Mouse (Mus musculus): ENCODE measurements around the gene Kdm2b. TPM values are rescaled to one million over a fixed set of nuclear protein-coding genes. Genes with fewer than 3 reads are reported as not detected.

Kdm2b gene
- polyA plus RNA-seq (2015; fragmentation: Nextera tagmentation; extraction: Ambion mirVana) = 15.0 and 15.6 TPM in 2 replicates

GRCm38 (mm10) chr5:122989551-122990330 is at the start of gene Kdm2b:
Kdm2b (minus strand) TSS chr5:122989823.
- Histone ChIP-seq H3K9me3 (replicated peaks) (no peaks in the 10 kb centered on the region), H3K27me3 (peaks cover 46% of the 10 kb centered on the region), H3K36me3 (replicated peaks) (no peaks in the 10 kb centered on the region), H3K27ac (replicated peaks) (peak within 1 kb of the TSS; percentile 66; the same call in 1 of the 2 replicates), H3K9ac (peak within 1 kb of the TSS; percentile 60), H3K4me3 (replicated peaks) (peak within 1 kb of the TSS; percentile 70), H3K4me2 (peak within 1 kb of the TSS; percentile 91), H3K4me1 (replicated peaks) (peaks cover 46% of the 10 kb centered on the region)
- WGBS (ENCODE audit: insufficient replicate concordance) = 8% methylated on average over 15 of the region's 15 CpGs
- no peak for ATAC-seq (ENCODE audit: insufficient read depth)

GRCm38 (mm10) chr5:123039120-123039752 is 49.6 kb upstream of the Kdm2b start:
- H3K27ac ChIP-seq (replicated peaks) = peak overlapping the region; percentile 79
- no peaks in the 10 kb centered on the region for H3K27me3 ChIP-seq
- no peaks in the 10 kb centered on the region for H3K9me3 ChIP-seq (replicated peaks)
- peaks cover 47% of the 10 kb centered on the region for H3K4me1 ChIP-seq (replicated peaks)
- H3K9ac ChIP-seq = peak overlapping the region; percentile 63
- ATAC-seq (ENCODE audit: insufficient read depth) = peak; percentile 77
- WGBS (ENCODE audit: insufficient replicate concordance) = 1% methylated on average over 25 of the region's 25 CpGs
- peak overlapping the region; percentile 88 for H3K4me2 ChIP-seq
- peak overlapping the region; percentile 57 for H3K4me3 ChIP-seq (replicated peaks)
- H3K36me3 ChIP-seq (replicated peaks) = no peaks in the 10 kb centered on the region

GRCm38 (mm10) chr5:123038115-123038514 is 48.5 kb upstream of the Kdm2b start:
- WGBS (ENCODE audit: insufficient replicate concordance) = 41% methylated on average over 5 of the region's 5 CpGs
- no peaks in the 10 kb centered on the region for H3K9me3 ChIP-seq (replicated peaks)
- no peaks in the 10 kb centered on the region for H3K27me3 ChIP-seq
- H3K4me1 ChIP-seq (replicated peaks) = peaks cover 56% of the 10 kb centered on the region
- H3K4me2 ChIP-seq = no peak overlapping the region
- no peak for ATAC-seq (ENCODE audit: insufficient read depth)
- no peaks in the 10 kb centered on the region for H3K36me3 ChIP-seq (replicated peaks)
- H3K9ac ChIP-seq = no peak overlapping the region
- no peak overlapping the region for H3K4me3 ChIP-seq (replicated peaks)
- no peak overlapping the region for H3K27ac ChIP-seq (replicated peaks)

- Histone ChIP-seq H3K36me3 (replicated peaks) (peaks cover 15% of the 10 kb centered on the region; the same call in 1 of the 2 replicates), H3K27ac (replicated peaks) (peak overlapping the region; percentile 74), H3K4me2 (peak overlapping the region; percentile 35), H3K4me1 (replicated peaks) (peaks cover 49% of the 10 kb centered on the region), H3K9me3 (replicated peaks) (no peaks in the 10 kb centered on the region), H3K27me3 (no peaks in the 10 kb centered on the region), H3K9ac (peak overlapping the region; percentile 25; the same call in 1 of the 2 replicates), H3K4me3 (replicated peaks) (no peak overlapping the region)
- peak; percentile 74 for ATAC-seq (ENCODE audit: insufficient read depth)
- 17% methylated on average over 6 of the region's 6 CpGs for WGBS (ENCODE audit: insufficient replicate concordance)
Measured at GRCm38 (mm10) chr5:123035564-123035963, 45.9 kb upstream of the Kdm2b start.

- Histone ChIP-seq H3K4me2 (peak overlapping the region; percentile 35), H3K9me3 (replicated peaks) (no peaks in the 10 kb centered on the region), H3K4me3 (replicated peaks) (no peak overlapping the region), H3K27me3 (no peaks in the 10 kb centered on the region), H3K4me1 (replicated peaks) (peaks cover 46% of the 10 kb centered on the region), H3K9ac (peak overlapping the region; percentile 25; the same call in 1 of the 2 replicates), H3K27ac (replicated peaks) (peak overlapping the region; percentile 74), H3K36me3 (replicated peaks) (peaks cover 19% of the 10 kb centered on the region; the same call in 1 of the 2 replicates)
- WGBS (ENCODE audit: insufficient replicate concordance) = 74% methylated on average over 4 of the region's 4 CpGs
- ATAC-seq (ENCODE audit: insufficient read depth) = peak; percentile 70
Measured at GRCm38 (mm10) chr5:123035089-123035488, 45.5 kb upstream of the Kdm2b start.

GRCm38 (mm10) chr5:123033646-123034160 is 44.1 kb upstream of the Kdm2b start:
- ATAC-seq (ENCODE audit: insufficient read depth) = no peak
- Histone ChIP-seq H3K36me3 (replicated peaks) (peaks cover 32% of the 10 kb centered on the region), H3K4me2 (no peak overlapping the region), H3K9ac (no peak overlapping the region), H3K4me1 (replicated peaks) (peaks cover 36% of the 10 kb centered on the region), H3K27ac (replicated peaks) (no peak overlapping the region), H3K27me3 (no peaks in the 10 kb centered on the region), H3K4me3 (replicated peaks) (no peak overlapping the region), H3K9me3 (replicated peaks) (no peaks in the 10 kb centered on the region)
- 60% methylated on average over 7 of the region's 7 CpGs for WGBS (ENCODE audit: insufficient replicate concordance)

- H3K4me3 ChIP-seq (replicated peaks) = no peak overlapping the region
- peaks cover 42% of the 10 kb centered on the region for H3K4me1 ChIP-seq (replicated peaks)
- H3K27ac ChIP-seq (replicated peaks) = no peak overlapping the region
- no peak for ATAC-seq (ENCODE audit: insufficient read depth)
- no peak overlapping the region for H3K4me2 ChIP-seq
- H3K9ac ChIP-seq = no peak overlapping the region
- WGBS (ENCODE audit: insufficient replicate concordance) = 74% methylated on average over 3 of the region's 3 CpGs
- H3K36me3 ChIP-seq (replicated peaks) = peaks cover 32% of the 10 kb centered on the region
- H3K27me3 ChIP-seq = no peaks in the 10 kb centered on the region
- H3K9me3 ChIP-seq (replicated peaks) = no peaks in the 10 kb centered on the region
Measured at GRCm38 (mm10) chr5:123031312-123031711, 41.7 kb upstream of the Kdm2b start.

- H3K4me3 ChIP-seq (replicated peaks) = no peak overlapping the region
- no peaks in the 10 kb centered on the region for H3K27me3 ChIP-seq
- ATAC-seq (ENCODE audit: insufficient read depth) = no peak
- peaks cover 37% of the 10 kb centered on the region for H3K4me1 ChIP-seq (replicated peaks)
- WGBS (ENCODE audit: insufficient replicate concordance) = 67% methylated on average over 7 of the region's 7 CpGs
- no peaks in the 10 kb centered on the region for H3K9me3 ChIP-seq (replicated peaks)
- H3K27ac ChIP-seq (replicated peaks) = no peak overlapping the region
- no peak overlapping the region for H3K4me2 ChIP-seq
- H3K36me3 ChIP-seq (replicated peaks) = peaks cover 32% of the 10 kb centered on the region
- H3K9ac ChIP-seq = no peak overlapping the region
Measured at GRCm38 (mm10) chr5:123029729-123030128, 40.1 kb upstream of the Kdm2b start.

GRCm38 (mm10) chr5:123027436-123027835 is 37.8 kb upstream of the Kdm2b start:
- H3K36me3 ChIP-seq (replicated peaks) = peaks cover 32% of the 10 kb centered on the region
- no peak overlapping the region for H3K27ac ChIP-seq (replicated peaks)
- ATAC-seq (ENCODE audit: insufficient read depth) = no peak
- 34% methylated on average over 6 of the region's 6 CpGs for WGBS (ENCODE audit: insufficient replicate concordance)
- no peak overlapping the region for H3K9ac ChIP-seq
- H3K27me3 ChIP-seq = no peaks in the 10 kb centered on the region
- H3K9me3 ChIP-seq (replicated peaks) = no peaks in the 10 kb centered on the region
- H3K4me1 ChIP-seq (replicated peaks) = peaks cover 30% of the 10 kb centered on the region
- no peak overlapping the region for H3K4me3 ChIP-seq (replicated peaks)
- no peak overlapping the region for H3K4me2 ChIP-seq

GRCm38 (mm10) chr5:123026414-123026813 is 36.8 kb upstream of the Kdm2b start:
- no peak overlapping the region for H3K4me3 ChIP-seq (replicated peaks)
- no peak overlapping the region for H3K9ac ChIP-seq
- no peak for ATAC-seq (ENCODE audit: insufficient read depth)
- WGBS (ENCODE audit: insufficient replicate concordance) = 66% methylated on average over 6 of the region's 6 CpGs
- H3K4me2 ChIP-seq = no peak overlapping the region
- H3K27me3 ChIP-seq = no peaks in the 10 kb centered on the region
- peaks cover 24% of the 10 kb centered on the region for H3K36me3 ChIP-seq (replicated peaks)
- H3K27ac ChIP-seq (replicated peaks) = no peak overlapping the region
- H3K4me1 ChIP-seq (replicated peaks) = peaks cover 30% of the 10 kb centered on the region
- no peaks in the 10 kb centered on the region for H3K9me3 ChIP-seq (replicated peaks)

GRCm38 (mm10) chr5:123024965-123025573 is 35.4 kb upstream of the Kdm2b start:
- no peaks in the 10 kb centered on the region for H3K9me3 ChIP-seq (replicated peaks)
- H3K27ac ChIP-seq (replicated peaks) = peak overlapping the region; percentile 69
- no peak overlapping the region for H3K4me3 ChIP-seq (replicated peaks)
- peaks cover 35% of the 10 kb centered on the region for H3K4me1 ChIP-seq (replicated peaks)
- no peak overlapping the region for H3K9ac ChIP-seq
- peaks cover 12% of the 10 kb centered on the region for H3K36me3 ChIP-seq (replicated peaks)
- 0 out of 2 replicates have a peak overlapping the region, but pooled peaks have one; percentile 15 for H3K4me2 ChIP-seq
- ATAC-seq (ENCODE audit: insufficient read depth) = no peak
- WGBS (ENCODE audit: insufficient replicate concordance) = 18% methylated on average over 9 of the region's 9 CpGs
- no peaks in the 10 kb centered on the region for H3K27me3 ChIP-seq
